Mouse (Mus musculus) intestine, postnatal 0 days (tissue): ENCODE measurements around the gene Mag. TPM values are rescaled to one million over a fixed set of nuclear protein-coding genes. Genes with fewer than 3 reads are reported as not detected.

Experiments used
- ATAC-seq: fragments of 200-750 bp; cut with Nextera tagmentation; 2 replicates; pipeline ENCODE4 v1.8.0; 2017; ENCODE audit warnings: mild to moderate bottlenecking, moderate TSS enrichment, moderate library complexity
- H3K27ac ChIP-seq: fragments of 300-500 bp; sonication (generic); 2 replicates; pipeline ENCODE4 v1.5.1; 2014; ENCODE audit warnings: mild to moderate bottlenecking, low read depth, low read length, moderate library complexity
- H3K27me3 ChIP-seq: fragments of 300-500 bp; sonication (generic); replicated peaks from 2 replicates; pipeline ENCODE4 v1.6.1; 2014; ENCODE audit warnings: low read length, mixed read lengths; ENCODE audit not compliant: control insufficient read depth, insufficient read depth
- H3K36me3 ChIP-seq: fragments of 300-500 bp; sonication (generic); 2 replicates; pipeline ENCODE4 v1.6.1; 2014; ENCODE audit warnings: mild to moderate bottlenecking, moderate library complexity; ENCODE audit not compliant: control insufficient read depth, insufficient read depth
- H3K4me1 ChIP-seq: fragments of 300-500 bp; sonication (generic); replicated peaks from 2 replicates; pipeline ENCODE4 v1.6.1; 2014; ENCODE audit warnings: antibody characterized with exemption, low read length, mixed read lengths; ENCODE audit not compliant: control insufficient read depth, insufficient read depth
- H3K4me2 ChIP-seq: fragments of 300-500 bp; sonication (generic); replicated peaks from 2 replicates; pipeline ENCODE4 v1.6.1; 2014; ENCODE audit warnings: low read depth, mild to moderate bottlenecking, moderate library complexity
- H3K4me3 ChIP-seq: fragments of 300-500 bp; sonication (generic); 2 replicates; pipeline ENCODE4 v1.5.1; 2014; ENCODE audit warnings: low read depth, low read length
- H3K9ac ChIP-seq: fragments of 300-500 bp; sonication (generic); 2 replicates; pipeline ENCODE4 v1.6.1; 2014; ENCODE audit warnings: mild to moderate bottlenecking, low read depth, low read length
- H3K9me3 ChIP-seq: fragments of 300-500 bp; sonication (generic); 2 replicates; pipeline ENCODE4 v1.6.1; 2016; ENCODE audit warnings: mixed run types; ENCODE audit not compliant: control insufficient read depth
- CTCF ChIP-seq: sonication (generic); IDR thresholded peaks from 2 replicates; pipeline ENCODE4 v1.5.1; 2016; ENCODE audit warnings: low read depth, mild to moderate bottlenecking, control low read depth, antibody characterized with exemption, moderate library complexity
- WGBS: fragments of 180-500 bp; shearing (Covaris S2); extraction: QIAGEN DNeasy Blood & Tissue Kit; methylation state at CpG from one replicate; pipeline ENCODE4 v1.1.7; 2014; 5-methylcytosine and 5-hydroxymethylcytosine counted together
- polyA plus RNA-seq: library from polyadenylated mRNA; unstranded; fragments of >200 nt; fragmentation: Nextera tagmentation; extraction: Ambion mirVana; gene quantifications from 2 replicates; pipeline ENCODE4 v1.2.1, GENCODE M21; 2015

The Mag gene
- polyA plus RNA-seq, 1 experiment from 2014 or later = 0.18 TPM

DNA sequence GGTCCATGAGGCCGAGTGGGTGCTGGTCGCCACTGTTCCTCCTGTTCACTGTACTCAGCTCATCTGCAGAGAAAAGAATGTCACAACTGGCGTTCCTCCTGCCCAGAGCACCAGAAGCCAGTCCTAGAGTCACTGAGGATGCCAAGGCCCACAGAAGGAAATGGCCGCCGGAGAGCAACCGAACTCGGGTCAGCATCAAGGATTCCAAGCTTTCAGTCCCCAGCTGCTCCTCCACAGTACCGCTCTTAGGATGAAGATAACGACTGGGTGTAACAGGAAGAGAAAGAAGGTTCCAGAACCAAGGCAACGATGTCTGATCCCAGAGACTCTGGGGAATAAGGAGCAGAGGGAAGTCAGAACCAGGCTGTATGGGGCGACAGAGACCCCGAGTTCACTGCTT lies 53.2 kb downstream of the Mag start, which contains the start of gene Ffar1:
TSS of gene Ffar1 (minus strand) at position 101 of the 400 bp plus-strand sequence.
- 85% methylated on average over 12 of the region's 12 CpGs for WGBS
- Histone ChIP-seq H3K27ac (no peak within 1 kb of the TSS), H3K4me2 (no peak within 1 kb of the TSS), H3K4me1 (no peaks in the 10 kb centered on the region), H3K9ac (no peak within 1 kb of the TSS), H3K9me3 (no peaks in the 10 kb centered on the region), H3K4me3 (no peak within 1 kb of the TSS), H3K27me3 (no peaks in the 10 kb centered on the region), H3K36me3 (no peaks in the 10 kb centered on the region)
- no peak for ATAC-seq
- TF ChIP-seq CTCF = no peak

DNA sequence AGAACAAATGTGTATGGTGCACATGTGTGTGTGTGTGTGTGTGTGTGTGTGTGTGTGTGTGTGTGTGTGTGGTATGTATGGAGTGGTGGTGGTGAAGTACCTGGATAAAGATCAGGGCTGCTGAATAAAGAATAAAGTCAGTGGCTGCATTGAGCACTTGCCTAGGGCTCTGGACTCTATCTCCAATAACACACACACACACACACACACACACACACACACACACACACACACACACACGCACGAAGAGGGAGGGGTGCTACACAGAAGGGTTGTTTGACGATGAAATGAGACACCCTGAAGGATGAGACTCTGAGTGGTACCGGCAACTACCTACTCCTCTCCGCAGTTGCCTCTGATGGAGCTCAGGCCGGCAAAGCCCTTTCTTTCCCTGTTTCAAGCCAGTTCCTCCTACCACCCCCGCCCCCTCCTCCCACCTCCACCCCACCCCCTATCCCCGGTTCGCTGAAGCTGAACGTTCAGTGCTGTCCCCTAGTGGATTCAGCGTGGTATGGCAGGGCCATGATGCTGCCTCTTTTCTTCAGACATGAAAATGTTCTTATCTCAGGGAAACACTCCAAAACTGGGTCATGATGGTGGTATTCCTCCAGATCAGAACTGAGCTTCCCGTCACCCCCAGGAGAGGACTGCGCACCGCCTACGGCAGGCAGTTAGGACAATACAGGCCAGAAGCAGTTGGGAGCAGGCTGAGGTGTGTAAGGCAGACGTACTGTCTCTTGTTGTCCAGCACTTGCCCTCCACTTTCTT lies 54.9 kb downstream of the Mag start:
- Histone ChIP-seq H3K4me1 (no peaks in the 10 kb centered on the region), H3K27me3 (no peaks in the 10 kb centered on the region), H3K9me3 (no peaks in the 10 kb centered on the region), H3K4me2 (peak overlapping the region; percentile 52; the same call in 1 of the 2 replicates), H3K36me3 (no peaks in the 10 kb centered on the region), H3K9ac (no peak overlapping the region), H3K4me3 (no peak overlapping the region), H3K27ac (no peak overlapping the region)
- TF ChIP-seq CTCF = peak; percentile 80
- 9% methylated on average over 15 of the region's 16 CpGs for WGBS
- peak; percentile 46; the same call in 1 of the 2 replicates for ATAC-seq

DNA sequence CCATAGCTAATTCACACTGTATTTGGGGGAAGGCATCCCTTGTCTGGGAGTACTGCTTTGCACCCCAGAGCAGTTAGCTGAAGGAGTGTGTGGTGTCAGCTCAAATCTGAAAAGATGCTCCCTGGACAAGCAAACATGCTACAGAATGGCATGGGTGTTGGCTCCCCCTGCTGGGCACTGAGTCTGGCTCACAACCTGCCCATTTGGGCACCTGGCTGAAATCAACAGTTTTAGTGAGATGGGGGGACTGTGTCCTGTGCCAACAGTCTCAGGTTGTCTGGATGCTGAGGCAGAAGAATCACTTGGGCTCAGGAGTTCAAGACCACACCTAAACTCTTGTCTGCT lies 55.4 kb downstream of the Mag start:
- Histone ChIP-seq H3K4me1 (no peaks in the 10 kb centered on the region), H3K4me2 (no peak overlapping the region), H3K4me3 (no peak overlapping the region), H3K9me3 (no peaks in the 10 kb centered on the region), H3K27ac (no peak overlapping the region), H3K36me3 (no peaks in the 10 kb centered on the region), H3K9ac (no peak overlapping the region), H3K27me3 (no peaks in the 10 kb centered on the region)
- TF ChIP-seq CTCF = peak; percentile 94
- peak; percentile 42; the same call in 1 of the 2 replicates for ATAC-seq

- Histone ChIP-seq H3K9me3 (no peaks in the 10 kb centered on the region), H3K9ac (no peak overlapping the region), H3K27me3 (no peaks in the 10 kb centered on the region), H3K36me3 (no peaks in the 10 kb centered on the region), H3K4me3 (no peak overlapping the region), H3K27ac (no peak overlapping the region), H3K4me1 (no peaks in the 10 kb centered on the region), H3K4me2 (no peak overlapping the region)
- no peak for TF ChIP-seq CTCF
- 65% methylated on average over 1 of the region's 1 CpGs for WGBS
- no peak for ATAC-seq
Observed at GRCm38 (mm10) chr7:30857746-30858145, 56.9 kb downstream of the Mag start.

- H3K9me3 ChIP-seq = no peaks in the 10 kb centered on the region
- no peak within 1 kb of the TSS for H3K9ac ChIP-seq
- H3K4me1 ChIP-seq = no peaks in the 10 kb centered on the region
- TF ChIP-seq CTCF = no peak
- no peak within 1 kb of the TSS for H3K27ac ChIP-seq
- H3K27me3 ChIP-seq = no peaks in the 10 kb centered on the region
- H3K4me2 ChIP-seq = no peak within 1 kb of the TSS
- no peak; the same call in 1 of the 2 replicates for ATAC-seq
- 57% methylated on average over 6 of the region's 6 CpGs for WGBS
- H3K4me3 ChIP-seq = no peak within 1 kb of the TSS
- H3K36me3 ChIP-seq = no peaks in the 10 kb centered on the region
Observed at GRCm38 (mm10) chr7:30856078-30856477, 58.6 kb downstream of the Mag start, which contains the start of gene Ffar3. Gene Ffar3 (minus strand): TSS chr7:30856178.

DNA sequence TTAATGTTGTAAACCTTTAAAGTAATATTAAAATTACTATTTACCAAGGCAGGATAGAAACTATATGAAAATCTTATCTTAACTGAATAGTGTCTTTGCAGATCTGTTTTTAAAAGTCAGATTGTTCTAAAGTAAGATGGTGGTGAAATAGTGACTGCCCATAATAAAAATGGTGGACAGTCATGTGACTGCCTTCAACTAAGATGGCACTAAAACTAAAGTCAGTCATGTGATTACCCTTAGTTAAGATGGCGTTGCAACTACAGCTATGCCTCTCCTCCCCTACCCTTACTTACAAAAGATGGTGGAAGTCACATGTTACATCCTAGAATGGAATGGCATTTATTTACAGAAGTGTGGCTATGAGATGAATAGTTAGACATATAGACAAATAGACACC lies 63.3 kb downstream of the Mag start:
- WGBS = 67% methylated on average over 1 of the region's 1 CpGs
- no peaks in the 10 kb centered on the region for H3K27me3 ChIP-seq
- no peaks in the 10 kb centered on the region for H3K36me3 ChIP-seq
- peaks cover 5% of the 10 kb centered on the region; the same call in 1 of the 2 replicates for H3K4me1 ChIP-seq
- no peak overlapping the region for H3K4me2 ChIP-seq
- no peak for TF ChIP-seq CTCF
- no peak overlapping the region for H3K4me3 ChIP-seq
- no peak for ATAC-seq
- H3K9ac ChIP-seq = no peak overlapping the region
- no peak overlapping the region for H3K27ac ChIP-seq
- no peaks in the 10 kb centered on the region for H3K9me3 ChIP-seq

Other genes with a start within 250 kb of the Mag start
- gene Haus5, start 249.9 kb downstream of the Mag start, polyA plus RNA-seq = 38.3 and 38.7 TPM in 2 replicates
- not detected in 2 replicates for gene Pmis2, start 243.3 kb downstream of the Mag start, polyA plus RNA-seq
- gene 2200002J24Rik, start 215.9 kb downstream of the Mag start, polyA plus RNA-seq = 4.6 and 6.0 TPM in 2 replicates
- 0.35 and 0.80 TPM in 2 replicates for gene Atp4a, start 202.7 kb downstream of the Mag start, polyA plus RNA-seq
- 158 and 161 TPM in 2 replicates for gene Tmem147, start 185.3 kb downstream of the Mag start, polyA plus RNA-seq
- gene Gapdhs, start 171.2 kb downstream of the Mag start, polyA plus RNA-seq = not detected in 2 replicates
- 2.7 and 2.9 TPM in 2 replicates for gene Sbsn, start 163.4 kb downstream of the Mag start, polyA plus RNA-seq
- 27.8 and 28.2 TPM in 2 replicates for gene Dmkn, start 151.1 kb downstream of the Mag start, polyA plus RNA-seq
- 4.1 and 4.8 TPM in 2 replicates for gene Krtdap, start 127.0 kb downstream of the Mag start, polyA plus RNA-seq
- 12.5 and 12.6 TPM in 2 replicates for gene Ffar2, start 91.1 kb downstream of the Mag start, polyA plus RNA-seq
- gene Ffar3, start 58.7 kb downstream of the Mag start, polyA plus RNA-seq = 0.21 and 0.47 TPM in 2 replicates
- gene Ffar1, start 53.3 kb downstream of the Mag start, polyA plus RNA-seq = 0.13 and 0.21 TPM in 2 replicates
- 0.27 and 0.51 TPM in 2 replicates for gene Cd22, start 34.5 kb downstream of the Mag start, polyA plus RNA-seq
- not detected in 2 replicates for gene Hamp2, start 9.8 kb upstream of the Mag start, polyA plus RNA-seq
- 0.43 TPM in 1 of 2 replicates, not detected in the other for gene Hamp, start 29.2 kb upstream of the Mag start, polyA plus RNA-seq
- 13.3 and 15.0 TPM in 2 replicates for gene Usf2, start 41.9 kb upstream of the Mag start, polyA plus RNA-seq
- gene Lsr, start 58.6 kb upstream of the Mag start, polyA plus RNA-seq = 110 and 118 TPM in 2 replicates
- gene Fam187b, start 58.9 kb upstream of the Mag start, polyA plus RNA-seq = 10.4 and 12.0 TPM in 2 replicates
- gene Fxyd5, start 127.6 kb upstream of the Mag start, polyA plus RNA-seq = 18.2 and 19.3 TPM in 2 replicates
- 15.2 and 16.2 TPM in 2 replicates for gene Fxyd7, start 136.6 kb upstream of the Mag start, polyA plus RNA-seq
- gene Fxyd1, start 142.3 kb upstream of the Mag start, polyA plus RNA-seq = 78.9 and 83.1 TPM in 2 replicates
- gene Lgi4, start 144.5 kb upstream of the Mag start, polyA plus RNA-seq = 0.70 and 0.78 TPM in 2 replicates
- gene Fxyd3, start 161.8 kb upstream of the Mag start, polyA plus RNA-seq = 40.4 and 48.0 TPM in 2 replicates
- 21.2 and 28.3 TPM in 2 replicates for gene Hpn, start 200.4 kb upstream of the Mag start, polyA plus RNA-seq
- 2.7 and 3.3 TPM in 2 replicates for gene Scn1b, start 212.1 kb upstream of the Mag start, polyA plus RNA-seq
- gene Gramd1a, start 241.0 kb upstream of the Mag start, polyA plus RNA-seq = 10.3 and 12.4 TPM in 2 replicates